Mouse (Mus musculus): ENCODE results near the gene Sema4f.

Gene Sema4f

GRCm38 (mm10) chr6:82871632-82872331, 67.8 kb downstream of the Sema4f start:
- DNase-seq (ENCODE audit: low spot score) = no peak

GRCm38 (mm10) chr6:82868476-82868875, 71.1 kb downstream of the Sema4f start:
- DNase-seq (ENCODE audit: low spot score) = no peak

- no peak for DNase-seq (ENCODE audit: low spot score)
These were observed 76.1 kb downstream of the Sema4f start for GRCm38 (mm10) chr6:82863380-82863874.

- DNase-seq (ENCODE audit: low spot score) = no peak
These were observed 77.1 kb downstream of the Sema4f start for GRCm38 (mm10) chr6:82862475-82862874.

- DNase-seq (ENCODE audit: low spot score) = no peak
These were observed 77.5 kb downstream of the Sema4f start for GRCm38 (mm10) chr6:82862042-82862441.
